Mouse (Mus musculus) heart, embryonic 11.5 days (tissue): ENCODE measurements at regions not wholly inside any gene's neighbourhood (a gene's known extent, or its start where the extent isn't known, plus 50 kb on each side); places are given as distances from the start of the nearest gene placed in this dataset.

ENCODE experiments used
- ATAC-seq: fragments of 200-750 bp; cut with Nextera tagmentation; replicated peaks from 2 replicates; pipeline ENCODE4 v1.8.0; 2017; ENCODE audit warnings: moderate library complexity; ENCODE audit not compliant: insufficient number of reproducible peaks, low FRiP score, low TSS enrichment
- H3K27ac ChIP-seq: fragments of 300-500 bp; sonication (generic); 2 replicates; pipeline ENCODE4 v1.5.1; 2014; ENCODE audit warnings: mild to moderate bottlenecking, low read depth, low read length
- H3K27me3 ChIP-seq: fragments of 300-500 bp; sonication (generic); 2 replicates; pipeline ENCODE4 v1.6.1; 2014; ENCODE audit warnings: mild to moderate bottlenecking, low read length, mixed read lengths; ENCODE audit not compliant: control insufficient read depth, insufficient read depth
- H3K36me3 ChIP-seq: fragments of 300-500 bp; sonication (generic); 2 replicates; pipeline ENCODE4 v1.6.1; 2014; ENCODE audit warnings: mild to moderate bottlenecking, low read length, moderate library complexity, mixed read lengths; ENCODE audit not compliant: control insufficient read depth, insufficient read depth
- H3K4me1 ChIP-seq: fragments of 300-500 bp; sonication (generic); 2 replicates; pipeline ENCODE4 v1.6.1; 2014; ENCODE audit warnings: low read length; ENCODE audit not compliant: control insufficient read depth, insufficient read depth
- H3K4me2 ChIP-seq: fragments of 300-500 bp; sonication (generic); 2 replicates; pipeline ENCODE4 v1.6.1; 2014; ENCODE audit warnings: mild to moderate bottlenecking, moderate library complexity
- H3K4me3 ChIP-seq: fragments of 300-500 bp; sonication (generic); 2 replicates; pipeline ENCODE4 v1.5.1; 2014; ENCODE audit warnings: low read depth, low read length
- H3K9ac ChIP-seq: fragments of 300-500 bp; sonication (generic); 2 replicates; pipeline ENCODE4 v1.6.1; 2014; ENCODE audit warnings: mild to moderate bottlenecking, low read depth, low read length, moderate library complexity
- H3K9me3 ChIP-seq: fragments of 300-500 bp; sonication (generic); replicated peaks from 2 replicates; pipeline ENCODE4 v1.6.1; 2016; ENCODE audit warnings: low read length; ENCODE audit not compliant: control insufficient read depth
- WGBS: fragments of 180-500 bp; shearing (Covaris S2); extraction: QIAGEN DNeasy Blood & Tissue Kit; methylation state at CpG from one replicate; pipeline ENCODE4 v1.1.7; 2014; ENCODE audit not compliant: insufficient replicate concordance; 5-methylcytosine and 5-hydroxymethylcytosine counted together

DNA sequence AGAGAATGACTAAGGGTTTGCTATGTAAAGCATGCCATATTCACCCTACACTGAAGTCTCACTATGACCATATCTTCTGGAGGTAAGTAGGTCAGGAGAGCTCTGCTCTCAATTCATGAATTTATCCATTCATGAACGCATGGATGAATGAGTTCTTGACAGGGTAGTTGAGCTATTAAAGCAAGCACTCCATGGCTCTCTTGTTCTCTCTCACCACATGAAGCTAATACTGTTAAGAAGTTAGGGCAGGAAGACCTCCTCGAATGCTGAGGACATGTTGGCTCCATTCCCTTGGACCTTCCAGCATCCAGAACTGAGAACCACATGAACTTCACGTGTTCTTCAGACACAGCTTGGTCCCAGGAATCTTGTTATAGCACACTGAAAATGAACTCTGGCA lies 53.4 kb upstream of the Lmcd1 start:
- H3K4me2 ChIP-seq = no peak overlapping the region
- 71% methylated on average over 3 of the region's 3 CpGs for WGBS
- no peaks in the 10 kb centered on the region for H3K9me3 ChIP-seq
- H3K9ac ChIP-seq = no peak overlapping the region
- no peak overlapping the region for H3K4me3 ChIP-seq
- no peak overlapping the region for H3K27ac ChIP-seq
- no peaks in the 10 kb centered on the region for H3K27me3 ChIP-seq
- no peaks in the 10 kb centered on the region for H3K4me1 ChIP-seq
- no peaks in the 10 kb centered on the region for H3K36me3 ChIP-seq
- no peak for ATAC-seq

DNA sequence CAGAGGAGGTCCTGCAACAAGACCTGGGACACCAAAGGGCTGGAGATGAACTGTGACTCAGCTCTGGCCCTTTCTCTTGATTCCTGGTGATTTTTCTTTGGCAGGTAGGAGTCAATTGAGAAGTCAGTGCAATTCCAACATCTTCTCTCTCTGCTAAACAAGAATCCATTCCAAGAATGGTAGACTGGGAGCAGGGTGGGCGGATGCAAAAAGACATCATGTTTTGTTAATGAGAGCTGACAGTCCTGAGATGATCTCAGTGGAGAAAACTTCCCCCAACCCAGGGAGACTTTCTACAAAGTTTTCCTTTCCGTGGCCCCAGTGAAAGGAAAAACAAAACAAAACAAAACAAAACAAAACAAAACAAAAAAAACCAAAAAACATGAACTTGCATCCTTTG lies 52.2 kb upstream of the Lmcd1 start:
- no peak for ATAC-seq
- Histone ChIP-seq H3K27me3 (no peaks in the 10 kb centered on the region), H3K4me3 (no peak overlapping the region), H3K27ac (no peak overlapping the region), H3K9me3 (no peaks in the 10 kb centered on the region), H3K4me1 (no peaks in the 10 kb centered on the region), H3K36me3 (no peaks in the 10 kb centered on the region), H3K9ac (no peak overlapping the region), H3K4me2 (no peak overlapping the region)
- 61% methylated on average over 2 of the region's 2 CpGs for WGBS

GRCm38 (mm10) chr6:112223325-112223724 lies 50.2 kb upstream of the Lmcd1 start:
- Histone ChIP-seq H3K9me3 (no peaks in the 10 kb centered on the region), H3K9ac (no peak overlapping the region), H3K4me3 (no peak overlapping the region), H3K27me3 (no peaks in the 10 kb centered on the region), H3K27ac (no peak overlapping the region), H3K4me2 (no peak overlapping the region), H3K36me3 (no peaks in the 10 kb centered on the region), H3K4me1 (no peaks in the 10 kb centered on the region)
- no peak for ATAC-seq
- 68% methylated on average over 7 of the region's 7 CpGs for WGBS
